Mouse (Mus musculus) limb, embryonic 11.5 days (tissue): ENCODE measurements around the gene Ift57. TPM values are rescaled to one million over a fixed set of nuclear protein-coding genes. Genes with fewer than 3 reads are reported as not detected.

Source experiments
- ATAC-seq: fragments of 200-750 bp; cut with Nextera tagmentation; 2 replicates; pipeline ENCODE4 v1.8.0; 2017; ENCODE audit warnings: low read depth; ENCODE audit not compliant: insufficient number of reproducible peaks, low FRiP score, low TSS enrichment
- DNase-seq: peaks from one replicate; pipeline ENCODE4 v3.0.0-alpha.2; 2015; ENCODE audit warnings: low spot score
- H3K27ac ChIP-seq: fragments of 300-500 bp; sonication (generic); replicated peaks from 2 replicates; pipeline ENCODE4 v1.5.1; 2014; ENCODE audit warnings: low read depth, mild to moderate bottlenecking, low read length
- H3K27me3 ChIP-seq: fragments of 300-500 bp; sonication (generic); 2 replicates; pipeline ENCODE4 v1.6.1; 2014; ENCODE audit warnings: mild to moderate bottlenecking, low read length, mixed read lengths; ENCODE audit not compliant: control insufficient read depth, insufficient read depth
- H3K36me3 ChIP-seq: fragments of 300-500 bp; sonication (generic); 2 replicates; pipeline ENCODE4 v1.6.1; 2014; ENCODE audit warnings: mild to moderate bottlenecking, low read length, moderate library complexity, mixed read lengths; ENCODE audit not compliant: control insufficient read depth, insufficient read depth
- H3K4me1 ChIP-seq: fragments of 300-500 bp; sonication (generic); 2 replicates; pipeline ENCODE4 v1.6.1; 2014; ENCODE audit warnings: low read length, mixed read lengths; ENCODE audit not compliant: control insufficient read depth, insufficient read depth
- H3K4me2 ChIP-seq: fragments of 300-500 bp; sonication (generic); 2 replicates; pipeline ENCODE4 v1.6.1; 2014; ENCODE audit warnings: low read depth, mild to moderate bottlenecking, moderate library complexity; ENCODE audit not compliant: severe bottlenecking
- H3K4me3 ChIP-seq: fragments of 300-500 bp; sonication (generic); 2 replicates; pipeline ENCODE4 v1.5.1; 2014; ENCODE audit warnings: low read depth, low read length
- H3K9ac ChIP-seq: fragments of 300-500 bp; sonication (generic); 2 replicates; pipeline ENCODE4 v1.6.1; 2014; ENCODE audit warnings: mild to moderate bottlenecking, low read length
- H3K9me3 ChIP-seq: fragments of 300-500 bp; sonication (generic); 2 replicates; pipeline ENCODE4 v1.6.1; 2016; ENCODE audit warnings: low read length; ENCODE audit not compliant: control insufficient read depth
- WGBS: fragments of 180-500 bp; shearing (Covaris S2); extraction: QIAGEN DNeasy Blood & Tissue Kit; methylation state at CpG from one replicate; pipeline ENCODE4 v1.1.7; 2014; 5-methylcytosine and 5-hydroxymethylcytosine counted together
- polyA plus RNA-seq: library from polyadenylated mRNA; unstranded; fragments of >200 nt; fragmentation: Nextera tagmentation; extraction: Ambion mirVana; gene quantifications from 2 replicates; pipeline ENCODE4 v1.2.1, GENCODE M21; 2014

Ift57 gene
- polyA plus RNA-seq, 1 experiment from 2014 or later, result 22.6 TPM

DNA sequence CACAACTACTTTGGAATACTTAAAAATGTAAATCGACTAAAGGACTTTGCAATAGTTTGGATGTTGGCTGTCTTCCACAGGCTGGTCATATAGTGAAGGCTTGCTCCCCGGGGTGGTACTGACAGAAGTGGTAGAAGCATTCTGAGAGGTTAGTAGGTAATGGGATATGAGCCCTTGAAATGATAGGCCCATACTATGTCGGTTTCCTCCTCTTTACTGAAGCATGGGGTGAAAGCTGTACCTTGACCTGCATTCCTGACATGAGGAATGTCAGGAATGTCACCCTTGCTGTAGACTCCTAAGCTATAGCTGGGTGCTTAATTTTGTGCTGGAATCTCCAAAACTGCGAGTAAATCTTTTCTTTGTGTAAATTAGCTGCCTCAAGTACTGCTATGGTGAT is 115.4 kb downstream of the Ift57 start:
- Histone ChIP-seq H3K36me3 (no peaks in the 10 kb centered on the region), H3K9ac (no peak overlapping the region), H3K9me3 (no peaks in the 10 kb centered on the region), H3K27me3 (no peaks in the 10 kb centered on the region), H3K4me3 (no peak overlapping the region), H3K4me2 (no peak overlapping the region), H3K4me1 (peaks cover 4% of the 10 kb centered on the region; the same call in 1 of the 2 replicates), H3K27ac (no peak overlapping the region)
- ATAC-seq, result no peak
- WGBS, result 67% methylated on average over 4 of the region's 4 CpGs
- no peak for DNase-seq

Other genes starting within 250 kb of the Ift57 start
- gene Cd47, start 101.3 kb downstream of the Ift57 start, polyA plus RNA-seq, result 30.9 and 32.7 TPM in 2 replicates